Mouse (Mus musculus): Measurements from ENCODE around the gene Disc1. TPM values are rescaled to one million over a fixed set of nuclear protein-coding genes. Genes with fewer than 3 reads are reported as not detected.
A peak's percentile ranks its signal among the peaks of the same experiment; 100 is the strongest.

Disc1 gene
- total RNA-seq, 1 experiment from 2014 or later: 1.1 TPM

- no peak for ATAC-seq (replicated peaks; ENCODE audit: low read depth, poor library complexity, severe bottlenecking)
Measured at GRCm38 (mm10) chr8:125247349-125247748, 193.4 kb downstream of the Disc1 start.

GRCm38 (mm10) chr8:125252946-125253345 lies 199.0 kb downstream of the Disc1 start:
- no peak for ATAC-seq (replicated peaks; ENCODE audit: low read depth, poor library complexity, severe bottlenecking)

DNA sequence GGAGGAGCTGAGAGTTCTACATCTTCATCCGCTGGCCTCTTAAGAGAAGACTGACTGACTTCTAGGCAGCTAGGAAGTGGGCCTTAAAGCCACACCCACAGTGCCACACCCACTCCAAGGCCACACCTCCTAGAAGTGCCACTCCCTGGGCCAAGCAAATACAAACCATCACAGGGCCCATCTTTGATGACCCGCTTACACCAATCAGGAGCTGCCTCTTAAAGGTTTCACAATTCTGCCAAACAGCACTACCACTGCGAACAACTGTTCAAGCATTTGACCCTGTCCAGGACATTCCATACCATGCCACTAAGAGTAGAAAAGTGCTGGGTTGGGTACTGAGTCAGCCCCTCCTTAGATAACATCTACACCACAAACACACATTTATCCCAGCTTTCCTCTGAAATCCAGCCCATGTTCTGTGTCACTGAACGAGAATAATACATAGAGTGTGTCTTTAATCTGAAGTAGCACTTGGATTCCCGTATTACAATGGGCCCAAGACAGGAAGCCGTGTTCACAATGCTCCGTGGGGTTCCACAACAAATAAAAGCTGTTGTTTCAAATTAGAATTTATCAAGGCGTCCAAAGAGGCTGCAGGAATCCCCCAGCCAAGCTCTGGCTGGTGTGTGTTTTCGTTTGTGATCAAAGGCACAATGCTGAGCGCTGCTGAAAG lies 199.6 kb downstream of the Disc1 start:
- peak; percentile 21; the same call in 1 of the 2 replicates for ATAC-seq (replicated peaks; ENCODE audit: low read depth, poor library complexity, severe bottlenecking)

- ATAC-seq (replicated peaks; ENCODE audit: low read depth, poor library complexity, severe bottlenecking): peak; percentile 72
Measured at GRCm38 (mm10) chr8:125254188-125255005, 200.4 kb downstream of the Disc1 start.

GRCm38 (mm10) chr8:125255006-125255685 lies 201.2 kb downstream of the Disc1 start:
- ATAC-seq (replicated peaks; ENCODE audit: low read depth, poor library complexity, severe bottlenecking): peak; percentile 16; the same call in 1 of the 2 replicates

GRCm38 (mm10) chr8:125257660-125258059 lies 203.7 kb downstream of the Disc1 start:
- no peak for ATAC-seq (replicated peaks; ENCODE audit: low read depth, poor library complexity, severe bottlenecking)

DNA sequence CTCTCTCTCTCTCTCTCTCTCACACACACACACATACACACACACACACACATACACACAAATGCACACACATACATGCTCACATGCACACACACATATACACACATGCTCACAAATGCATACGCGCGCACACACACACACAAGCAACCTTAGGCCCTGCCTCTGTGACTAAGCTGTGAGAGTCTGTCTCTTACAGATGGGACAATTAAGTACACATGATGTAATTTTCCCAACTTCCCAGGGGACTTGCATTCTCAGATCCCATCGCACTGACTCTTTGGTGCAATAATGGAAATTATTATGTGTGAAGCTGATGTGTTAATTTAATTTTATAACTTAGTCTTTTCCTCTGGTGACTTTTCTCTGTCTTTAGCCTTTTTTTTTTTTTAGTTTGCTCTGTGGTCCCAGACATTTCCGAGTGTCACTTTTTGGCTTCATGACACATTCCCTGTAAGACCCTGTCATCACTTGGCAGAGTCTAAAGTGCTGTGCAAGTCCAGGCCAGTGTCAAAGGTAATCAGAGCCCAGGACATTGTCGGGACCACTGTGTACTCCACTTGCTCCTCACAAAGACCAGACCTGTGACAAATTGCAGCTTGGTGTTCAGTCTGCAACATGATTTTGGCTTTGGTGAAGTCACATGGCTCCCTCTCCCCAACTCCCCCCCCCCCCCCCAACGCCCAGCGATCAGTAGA lies 205.0 kb downstream of the Disc1 start:
- no peak for ATAC-seq (replicated peaks; ENCODE audit: low read depth, poor library complexity, severe bottlenecking)

- ATAC-seq (replicated peaks; ENCODE audit: low read depth, poor library complexity, severe bottlenecking): no peak
Measured at GRCm38 (mm10) chr8:125268181-125268705, 214.2 kb downstream of the Disc1 start.

- no peak for ATAC-seq (replicated peaks; ENCODE audit: low read depth, poor library complexity, severe bottlenecking)
Measured at GRCm38 (mm10) chr8:125270292-125270691, 216.3 kb downstream of the Disc1 start.

GRCm38 (mm10) chr8:125271357-125271756 lies 217.4 kb downstream of the Disc1 start:
- ATAC-seq (replicated peaks; ENCODE audit: low read depth, poor library complexity, severe bottlenecking): no peak

DNA sequence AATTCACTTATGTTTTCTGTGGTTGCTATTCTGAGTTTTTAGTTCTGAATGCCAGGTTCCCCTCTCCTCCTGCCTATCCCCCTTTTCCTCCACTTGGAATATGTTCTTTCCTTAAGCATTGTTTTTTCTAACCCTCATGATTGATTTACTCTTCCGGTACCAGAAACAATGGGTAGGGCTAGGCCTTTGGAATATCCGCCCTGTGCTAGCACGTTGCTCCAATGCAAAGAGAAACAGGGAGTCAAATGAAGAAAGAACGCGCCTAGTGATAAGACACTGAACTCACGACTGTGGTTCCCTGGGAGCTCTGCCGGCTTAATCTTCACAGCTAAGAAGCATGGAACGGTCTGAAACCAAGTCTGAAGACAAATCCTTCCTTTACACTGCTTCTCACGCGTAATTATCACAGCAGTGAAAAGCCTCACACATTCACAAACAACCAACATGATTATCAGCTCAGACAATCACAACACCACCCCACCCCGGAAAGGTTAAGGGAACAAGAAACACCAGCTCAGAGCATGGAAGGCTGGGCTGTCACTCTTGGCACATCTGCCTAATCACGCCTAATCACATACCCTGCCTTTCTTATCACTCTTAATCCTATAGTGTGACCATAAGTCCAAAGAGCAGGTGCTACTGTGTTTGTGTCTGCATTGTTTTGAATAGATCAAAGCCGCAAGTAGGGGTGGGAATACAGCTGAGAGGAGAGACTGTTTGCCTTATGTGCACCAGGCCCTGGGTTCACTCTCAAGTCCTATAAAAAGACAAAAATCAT lies 218.3 kb downstream of the Disc1 start:
- no peak for ATAC-seq (replicated peaks; ENCODE audit: low read depth, poor library complexity, severe bottlenecking)

DNA sequence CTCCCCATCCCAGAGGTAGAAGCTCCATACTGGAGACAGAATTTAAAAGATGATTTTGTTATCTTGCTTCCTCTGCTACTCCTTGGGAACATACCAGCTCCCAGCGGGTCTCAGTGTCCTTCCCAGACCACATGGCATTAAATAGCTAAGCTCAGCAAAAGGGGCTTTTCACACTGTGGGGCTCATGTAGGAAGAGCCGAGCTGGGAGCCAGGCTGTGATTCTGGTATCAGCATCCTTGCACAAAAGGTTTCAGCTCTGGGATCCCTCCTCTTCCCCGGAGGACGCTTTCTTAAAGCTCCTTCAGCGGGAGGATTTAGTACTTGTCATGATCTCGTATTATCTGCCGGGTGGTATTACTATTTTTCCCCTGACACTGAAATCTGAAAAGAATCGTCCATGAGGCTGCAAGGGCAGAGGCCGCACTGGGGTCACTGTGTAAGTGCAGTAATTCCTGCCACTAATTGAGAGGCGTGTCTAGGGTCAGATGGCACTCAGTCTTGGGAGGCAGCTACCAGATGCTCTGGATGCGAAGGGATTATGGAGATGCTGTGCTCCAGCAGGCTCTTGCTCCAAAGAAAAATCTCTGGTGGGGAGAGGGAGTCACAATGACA lies 223.2 kb downstream of the Disc1 start:
- ATAC-seq (replicated peaks; ENCODE audit: low read depth, poor library complexity, severe bottlenecking): no peak

DNA sequence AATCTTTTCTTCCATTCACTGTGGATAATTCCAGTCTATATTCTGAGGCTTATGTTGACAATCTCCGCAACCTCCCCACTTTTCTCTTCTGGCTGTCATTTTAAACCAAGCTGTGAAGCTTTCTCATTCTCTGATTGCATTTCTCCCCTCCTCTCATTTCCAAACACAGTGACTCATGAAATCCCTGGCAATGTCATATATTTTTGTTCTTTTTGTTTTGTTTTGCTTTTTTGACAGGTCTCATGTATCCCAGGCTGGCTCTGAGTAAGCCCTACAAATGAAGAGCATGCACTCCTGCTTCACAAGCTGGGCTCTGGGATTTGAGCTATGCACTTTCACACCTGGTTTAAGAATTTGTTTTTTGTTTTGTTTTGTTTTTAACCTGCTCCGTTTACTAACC lies 225.2 kb downstream of the Disc1 start:
- no peak for ATAC-seq (replicated peaks; ENCODE audit: low read depth, poor library complexity, severe bottlenecking)

GRCm38 (mm10) chr8:125279892-125280291 lies 225.9 kb downstream of the Disc1 start:
- no peak for ATAC-seq (replicated peaks; ENCODE audit: low read depth, poor library complexity, severe bottlenecking)

GRCm38 (mm10) chr8:125282531-125282930 lies 228.5 kb downstream of the Disc1 start:
- no peak for ATAC-seq (replicated peaks; ENCODE audit: low read depth, poor library complexity, severe bottlenecking)

DNA sequence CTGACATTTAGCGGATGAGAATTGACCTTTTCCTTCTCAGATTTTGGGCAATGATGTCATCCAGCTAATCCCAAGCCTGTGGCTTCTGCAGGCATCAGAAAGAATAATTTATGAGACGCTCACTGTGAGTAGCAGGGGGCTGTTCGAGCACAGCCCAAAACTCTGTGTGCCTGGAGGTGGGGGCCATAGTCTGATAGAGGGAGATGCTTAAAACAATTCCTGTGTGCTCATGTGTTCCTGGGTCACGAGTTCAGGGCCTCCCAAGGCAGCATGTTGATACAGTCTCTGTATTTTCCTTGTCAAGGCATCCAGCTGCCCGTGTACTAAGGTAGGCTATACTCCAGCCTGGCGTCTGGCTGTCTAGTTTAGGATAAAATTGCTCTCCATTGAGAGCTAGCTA lies 229.5 kb downstream of the Disc1 start:
- ATAC-seq (replicated peaks; ENCODE audit: low read depth, poor library complexity, severe bottlenecking): no peak

DNA sequence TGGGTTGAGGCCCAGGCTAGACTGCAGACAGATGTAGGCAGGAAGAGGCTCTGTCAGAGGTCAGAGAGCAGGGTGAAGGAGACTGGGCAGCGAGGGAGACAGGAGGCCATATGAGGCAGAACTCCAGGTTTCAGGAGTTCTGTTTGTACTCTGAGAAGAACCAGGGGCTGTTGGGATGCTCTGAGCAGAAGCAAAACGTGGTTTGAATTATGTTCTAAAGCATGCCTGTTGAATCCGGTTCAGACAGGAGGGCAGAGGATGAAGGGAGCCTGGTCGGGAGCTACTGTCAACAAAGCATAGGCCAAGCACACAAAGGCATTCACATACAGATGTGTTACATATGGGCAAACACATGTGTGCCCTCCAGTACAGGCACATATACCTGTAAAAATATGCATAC lies 230.9 kb downstream of the Disc1 start:
- ATAC-seq (replicated peaks; ENCODE audit: low read depth, poor library complexity, severe bottlenecking): no peak

DNA sequence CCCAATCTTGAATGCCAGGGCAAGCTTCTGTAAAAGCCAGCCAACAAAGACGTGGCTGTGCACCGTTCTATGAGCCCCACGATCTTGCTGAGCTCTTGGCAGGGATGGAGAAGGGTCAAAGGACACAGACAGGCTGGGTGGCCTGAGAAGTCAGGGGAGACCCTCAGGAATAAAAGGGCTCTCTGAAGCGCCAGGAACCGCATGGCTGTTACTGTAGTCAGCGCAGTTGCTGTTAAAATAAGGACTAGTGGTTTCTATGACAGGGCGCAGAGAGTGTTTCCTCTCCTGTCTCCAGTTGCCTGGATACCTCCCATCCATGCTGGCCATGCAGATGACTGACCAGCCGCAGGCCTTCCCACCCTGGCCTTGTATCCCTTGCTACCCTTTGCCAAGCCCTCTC lies 231.4 kb downstream of the Disc1 start:
- ATAC-seq (replicated peaks; ENCODE audit: low read depth, poor library complexity, severe bottlenecking): no peak

Measured in common myeloid progenitor, adult 5-6 weeks (primary cell).